Mouse (Mus musculus) embryonic facial prominence, embryonic 15.5 days (tissue): ENCODE measurements around the gene Xrn2. TPM values are rescaled to one million over a fixed set of nuclear protein-coding genes. Genes with fewer than 3 reads are reported as not detected.
"Not testable (repeated sequence)": the region's sequence is repeated elsewhere in the genome, so short reads cannot be mapped to it uniquely, and the experiment has no call there.

ENCODE experiments used
- ATAC-seq: fragments of 200-750 bp; cut with Nextera tagmentation; 2 replicates; pipeline ENCODE4 v1.8.0; 2017; ENCODE audit warnings: low read depth, moderate TSS enrichment; ENCODE audit not compliant: insufficient number of reproducible peaks, low FRiP score, low TSS enrichment
- H3K27ac ChIP-seq: fragments of 300-500 bp; sonication (generic); replicated peaks from 2 replicates; pipeline ENCODE4 v1.5.1; 2015; ENCODE audit warnings: mild to moderate bottlenecking, inconsistent platforms
- H3K27me3 ChIP-seq: fragments of 300-500 bp; sonication (generic); 2 replicates; pipeline ENCODE4 v1.6.1; 2015; ENCODE audit warnings: inconsistent platforms
- H3K36me3 ChIP-seq: fragments of 300-500 bp; sonication (generic); 2 replicates; pipeline ENCODE4 v1.6.1; 2015; ENCODE audit warnings: mild to moderate bottlenecking, inconsistent platforms
- H3K4me1 ChIP-seq: fragments of 300-500 bp; sonication (generic); 2 replicates; pipeline ENCODE4 v1.6.1; 2015; ENCODE audit warnings: inconsistent platforms
- H3K4me2 ChIP-seq: fragments of 300-500 bp; sonication (generic); replicated peaks from 2 replicates; pipeline ENCODE4 v1.6.1; 2015; ENCODE audit warnings: mild to moderate bottlenecking, inconsistent platforms
- H3K4me3 ChIP-seq: fragments of 300-500 bp; sonication (generic); replicated peaks from 2 replicates; pipeline ENCODE4 v1.5.1; 2015; ENCODE audit warnings: mild to moderate bottlenecking, inconsistent platforms
- H3K9ac ChIP-seq: fragments of 300-500 bp; sonication (generic); 2 replicates; pipeline ENCODE4 v1.6.1; 2015; ENCODE audit warnings: inconsistent platforms
- H3K9me3 ChIP-seq: fragments of 300-500 bp; sonication (generic); replicated peaks from 2 replicates; pipeline ENCODE4 v1.6.1; 2016; ENCODE audit warnings: inconsistent platforms
- WGBS: fragments of 180-500 bp; shearing (Covaris S2); methylation state at CpG from one replicate; pipeline ENCODE4 v1.1.7; 2015; 5-methylcytosine and 5-hydroxymethylcytosine counted together
- polyA plus RNA-seq: library from polyadenylated mRNA; unstranded; fragments of >200 nt; fragmentation: Nextera tagmentation; extraction: Ambion mirVana; gene quantifications from 2 replicates; pipeline ENCODE4 v1.2.1, GENCODE M21; 2015

Xrn2 gene
- polyA plus RNA-seq, 1 experiment from 2014 or later, result 65.8 TPM

- Histone ChIP-seq H3K4me3 (peak overlapping the region; percentile 96), H3K9me3 (no peaks in the 10 kb centered on the region), H3K27me3 (no peaks in the 10 kb centered on the region), H3K4me2 (peak overlapping the region; percentile 56), H3K36me3 (no peaks in the 10 kb centered on the region), H3K4me1 (peaks cover 10% of the 10 kb centered on the region; the same call in 1 of the 2 replicates), H3K27ac (peak overlapping the region; percentile 100), H3K9ac (peak overlapping the region; percentile 89; the same call in 1 of the 2 replicates)
- WGBS, result 58% methylated on average over 3 of the region's 3 CpGs
- ATAC-seq, result no peak
Measured at GRCm38 (mm10) chr2:147011474-147012140, 1.2 kb upstream of the Xrn2 start.

- peaks cover 10% of the 10 kb centered on the region; the same call in 1 of the 2 replicates for H3K4me1 ChIP-seq
- H3K36me3 ChIP-seq, result no peaks in the 10 kb centered on the region
- 23% methylated on average over 7 of the region's 7 CpGs for WGBS
- H3K4me2 ChIP-seq, result peak overlapping the region; percentile 56
- peak overlapping the region; percentile 100 for H3K27ac ChIP-seq
- H3K9me3 ChIP-seq, result no peaks in the 10 kb centered on the region
- peak overlapping the region; percentile 96 for H3K4me3 ChIP-seq
- H3K27me3 ChIP-seq, result no peaks in the 10 kb centered on the region
- H3K9ac ChIP-seq, result peak overlapping the region; percentile 89
- ATAC-seq, result no peak
Measured at GRCm38 (mm10) chr2:147012141-147012622, 614 bp upstream of the Xrn2 start.

GRCm38 (mm10) chr2:147013194-147013969 lies 586 bp downstream of the Xrn2 start:
- H3K27me3 ChIP-seq, result no peaks in the 10 kb centered on the region
- peak overlapping the region; percentile 96 for H3K4me3 ChIP-seq
- peak overlapping the region; percentile 56 for H3K4me2 ChIP-seq
- peak overlapping the region; percentile 100 for H3K27ac ChIP-seq
- ATAC-seq, result peak; percentile 89
- under 1% methylated on average over 54 of the region's 59 CpGs for WGBS
- H3K36me3 ChIP-seq, result no peaks in the 10 kb centered on the region
- no peaks in the 10 kb centered on the region for H3K9me3 ChIP-seq
- H3K4me1 ChIP-seq, result peaks cover 10% of the 10 kb centered on the region; the same call in 1 of the 2 replicates
- peak overlapping the region; percentile 89 for H3K9ac ChIP-seq

GRCm38 (mm10) chr2:147014101-147014886 lies 1.5 kb downstream of the Xrn2 start:
- Histone ChIP-seq H3K36me3 (no peaks in the 10 kb centered on the region), H3K4me3 (peak overlapping the region; percentile 96), H3K9ac (peak overlapping the region; percentile 89; the same call in 1 of the 2 replicates), H3K4me1 (peaks cover 10% of the 10 kb centered on the region; the same call in 1 of the 2 replicates), H3K27ac (peak overlapping the region; percentile 100), H3K27me3 (no peaks in the 10 kb centered on the region), H3K9me3 (no peaks in the 10 kb centered on the region), H3K4me2 (peak overlapping the region; percentile 56)
- WGBS, result 16% methylated on average over 14 of the region's 15 CpGs
- ATAC-seq, result no peak

GRCm38 (mm10) chr2:147022041-147022440 lies 9.2 kb downstream of the Xrn2 start:
- not testable (repeated sequence) for H3K27ac ChIP-seq, H3K27me3 ChIP-seq, H3K4me2 ChIP-seq, H3K4me3 ChIP-seq, H3K9me3 ChIP-seq, ATAC-seq, H3K9ac ChIP-seq, H3K4me1 ChIP-seq, H3K36me3 ChIP-seq
- WGBS, result 93% methylated on average over 1 of the region's 1 CpGs

- 98% methylated on average over 5 of the region's 5 CpGs for WGBS
- no peaks in the 10 kb centered on the region for H3K9me3 ChIP-seq
- no peak overlapping the region for H3K27ac ChIP-seq
- no peak overlapping the region for H3K4me2 ChIP-seq
- H3K4me3 ChIP-seq, result no peak overlapping the region
- peaks cover 10% of the 10 kb centered on the region; the same call in 1 of the 2 replicates for H3K36me3 ChIP-seq
- no peak overlapping the region for H3K9ac ChIP-seq
- H3K27me3 ChIP-seq, result no peaks in the 10 kb centered on the region
- ATAC-seq, result no peak
- H3K4me1 ChIP-seq, result no peaks in the 10 kb centered on the region
Measured at GRCm38 (mm10) chr2:147023067-147023466, 10.3 kb downstream of the Xrn2 start.

GRCm38 (mm10) chr2:147023560-147023959 lies 10.8 kb downstream of the Xrn2 start:
- 80% methylated on average over 4 of the region's 4 CpGs for WGBS
- no peak overlapping the region for H3K4me2 ChIP-seq
- ATAC-seq, result no peak

GRCm38 (mm10) chr2:147033065-147033464 lies 20.3 kb downstream of the Xrn2 start:
- no peaks in the 10 kb centered on the region for H3K4me1 ChIP-seq
- no peak overlapping the region for H3K27ac ChIP-seq
- WGBS, result 58% methylated on average over 2 of the region's 2 CpGs
- peaks cover 43% of the 10 kb centered on the region for H3K36me3 ChIP-seq
- no peak overlapping the region for H3K9ac ChIP-seq
- no peaks in the 10 kb centered on the region for H3K27me3 ChIP-seq
- no peak overlapping the region for H3K4me2 ChIP-seq
- H3K4me3 ChIP-seq, result no peak overlapping the region
- H3K9me3 ChIP-seq, result no peaks in the 10 kb centered on the region
- ATAC-seq, result no peak

More at GRCm38 (mm10) chr2:147023560-147023959, 10.8 kb downstream of the Xrn2 start:
- no peaks in the 10 kb centered on the region for H3K27me3 ChIP-seq
- H3K4me3 ChIP-seq, result no peak overlapping the region
- H3K9ac ChIP-seq, result no peak overlapping the region
- H3K4me1 ChIP-seq, result no peaks in the 10 kb centered on the region
- H3K9me3 ChIP-seq, result no peaks in the 10 kb centered on the region
- no peak overlapping the region for H3K27ac ChIP-seq
- peaks cover 10% of the 10 kb centered on the region; the same call in 1 of the 2 replicates for H3K36me3 ChIP-seq

- ATAC-seq, result no peak
- H3K36me3 ChIP-seq, result peaks cover 38% of the 10 kb centered on the region
Measured at GRCm38 (mm10) chr2:147035864-147036263, 23.1 kb downstream of the Xrn2 start.

GRCm38 (mm10) chr2:147047051-147047450 lies 34.3 kb downstream of the Xrn2 start:
- Histone ChIP-seq H3K27ac (no peak overlapping the region), H3K27me3 (no peaks in the 10 kb centered on the region), H3K4me1 (no peaks in the 10 kb centered on the region), H3K4me2 (no peak overlapping the region), H3K9me3 (no peaks in the 10 kb centered on the region), H3K9ac (no peak overlapping the region), H3K4me3 (no peak overlapping the region), H3K36me3 (peaks cover 35% of the 10 kb centered on the region)
- 74% methylated on average over 3 of the region's 3 CpGs for WGBS
- no peak for ATAC-seq

More at GRCm38 (mm10) chr2:147035864-147036263, 23.1 kb downstream of the Xrn2 start:
- no peak overlapping the region for H3K9ac ChIP-seq
- no peak overlapping the region for H3K4me3 ChIP-seq
- H3K27me3 ChIP-seq, result no peaks in the 10 kb centered on the region
- WGBS, result 94% methylated on average over 2 of the region's 2 CpGs
- H3K9me3 ChIP-seq, result no peaks in the 10 kb centered on the region
- no peaks in the 10 kb centered on the region for H3K4me1 ChIP-seq
- no peak overlapping the region for H3K27ac ChIP-seq
- H3K4me2 ChIP-seq, result no peak overlapping the region
